Mouse (Mus musculus) thymus, postnatal 36 days (tissue): ENCODE data around the gene Patj.
A peak's percentile ranks its signal among the peaks of the same experiment; 100 is the strongest.

ENCODE experiments used
- DNase-seq, 2 experiments: peaks; one replicate each; pipeline ENCODE4 v3.0.0; 2022; ENCODE audit warnings: mixed read lengths in 2 of 2

Gene Patj

GRCm38 (mm10) chr4:98449564-98450263 lies 54.1 kb downstream of the Patj start:
- no peak for DNase-seq

GRCm38 (mm10) chr4:98450308-98450707 lies 54.7 kb downstream of the Patj start:
- DNase-seq, result no peak

GRCm38 (mm10) chr4:98450829-98451228 lies 55.2 kb downstream of the Patj start:
- no peak for DNase-seq

- DNase-seq, result no peak
These were observed 55.7 kb downstream of the Patj start for GRCm38 (mm10) chr4:98451259-98451658.

- no peak for DNase-seq
These were observed 57.1 kb downstream of the Patj start for GRCm38 (mm10) chr4:98452725-98453124.

GRCm38 (mm10) chr4:98453231-98453630 lies 57.6 kb downstream of the Patj start:
- no peak for DNase-seq

GRCm38 (mm10) chr4:98455352-98455751 lies 59.8 kb downstream of the Patj start:
- no peak for DNase-seq

GRCm38 (mm10) chr4:98455910-98456309 lies 60.3 kb downstream of the Patj start:
- DNase-seq, result no peak

- no peak for DNase-seq
These were observed 66.3 kb downstream of the Patj start for GRCm38 (mm10) chr4:98461804-98462341.

GRCm38 (mm10) chr4:98465476-98465875 lies 69.9 kb downstream of the Patj start:
- no peak for DNase-seq

GRCm38 (mm10) chr4:98465886-98466285 lies 70.3 kb downstream of the Patj start:
- DNase-seq, result no peak

- DNase-seq, result no peak
These were observed 75.8 kb downstream of the Patj start for GRCm38 (mm10) chr4:98471376-98471775.

GRCm38 (mm10) chr4:98473491-98473890 lies 77.9 kb downstream of the Patj start:
- DNase-seq, result no peak

- DNase-seq, result no peak
These were observed 82.4 kb downstream of the Patj start for GRCm38 (mm10) chr4:98478005-98478404.

- no peak for DNase-seq
These were observed 90.9 kb downstream of the Patj start for GRCm38 (mm10) chr4:98486475-98486874.

GRCm38 (mm10) chr4:98486901-98487300 lies 91.3 kb downstream of the Patj start:
- no peak for DNase-seq

GRCm38 (mm10) chr4:98489386-98489785 lies 93.8 kb downstream of the Patj start:
- DNase-seq, result no peak

- no peak for DNase-seq
These were observed 102.8 kb downstream of the Patj start for GRCm38 (mm10) chr4:98498341-98498740.

GRCm38 (mm10) chr4:98500182-98500581 lies 104.6 kb downstream of the Patj start:
- peak in 1 of 2 experiments; percentile 6 for DNase-seq

- no peak for DNase-seq
These were observed 105.3 kb downstream of the Patj start for GRCm38 (mm10) chr4:98500875-98501274.

GRCm38 (mm10) chr4:98504743-98505142 lies 109.2 kb downstream of the Patj start:
- no peak for DNase-seq

- DNase-seq, result no peak
These were observed 113.1 kb downstream of the Patj start for GRCm38 (mm10) chr4:98508471-98509271.

GRCm38 (mm10) chr4:98509939-98510338 lies 114.4 kb downstream of the Patj start:
- no peak for DNase-seq

- DNase-seq, result no peak
These were observed 115.7 kb downstream of the Patj start for GRCm38 (mm10) chr4:98511296-98511695.
